Mouse (Mus musculus) spleen, adult 12 weeks (tissue): ENCODE results near the gene Acvr1.

ENCODE experiments used
- DNase-seq: peaks from one replicate; pipeline ENCODE4 v3.0.0; 2022; ENCODE audit warnings: low spot score

Gene Acvr1

GRCm38 (mm10) chr2:58476956-58477715, 89.8 kb downstream of the Acvr1 start:
- DNase-seq, result no peak

DNA sequence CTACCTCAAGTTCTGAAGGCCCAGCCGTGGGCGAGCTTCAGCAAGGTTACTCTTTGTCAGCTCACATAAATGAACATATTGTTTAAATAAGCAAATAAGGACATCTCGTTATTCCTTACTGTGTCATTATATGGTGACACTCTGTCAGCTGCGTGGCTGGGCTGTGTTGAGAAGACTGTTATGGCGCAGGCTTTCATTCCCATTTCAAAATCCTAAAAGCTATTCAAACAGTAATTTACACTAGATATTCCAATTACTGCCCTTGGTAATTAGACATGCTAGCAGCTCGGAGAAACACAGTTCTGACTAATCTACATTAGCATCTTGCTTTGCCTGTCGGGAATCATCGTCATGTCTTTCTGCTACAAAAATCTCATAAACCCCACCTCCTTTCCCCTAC, 91.4 kb downstream of the Acvr1 start:
- no peak for DNase-seq

GRCm38 (mm10) chr2:58470290-58470689, 96.7 kb downstream of the Acvr1 start:
- DNase-seq, result no peak

- DNase-seq, result no peak
Measured at GRCm38 (mm10) chr2:58469816-58470215, 97.1 kb downstream of the Acvr1 start, which contains the start of gene Gm17409. Gene Gm17409, plus strand, starts transcription at chr2:58470116.

DNA sequence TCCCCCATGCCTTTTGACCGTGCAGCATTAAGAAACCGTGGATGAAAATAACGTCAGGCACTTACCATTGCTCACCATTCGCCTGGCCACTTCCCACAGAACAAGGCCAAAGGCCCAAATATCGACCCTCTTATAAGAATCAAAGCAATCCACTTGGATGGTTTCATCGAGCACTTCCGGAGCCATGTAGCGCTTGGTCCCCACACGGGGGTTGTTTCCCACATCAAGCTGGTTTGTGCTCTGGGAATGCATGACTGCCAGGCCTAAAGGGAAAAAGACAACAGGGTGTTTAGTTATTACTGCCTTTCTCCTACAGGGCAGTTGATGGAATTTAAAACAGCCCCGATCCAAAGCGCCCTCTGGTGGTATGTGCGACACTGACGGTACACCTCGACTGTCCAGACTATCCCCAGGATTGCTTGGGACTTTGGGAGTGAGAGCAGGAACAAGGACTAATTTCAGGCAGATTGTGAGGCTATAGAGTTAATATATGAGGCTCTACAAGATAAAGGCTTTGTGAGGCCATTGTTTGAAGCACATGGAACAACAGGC, 108.1 kb downstream of the Acvr1 start:
- no peak for DNase-seq

DNA sequence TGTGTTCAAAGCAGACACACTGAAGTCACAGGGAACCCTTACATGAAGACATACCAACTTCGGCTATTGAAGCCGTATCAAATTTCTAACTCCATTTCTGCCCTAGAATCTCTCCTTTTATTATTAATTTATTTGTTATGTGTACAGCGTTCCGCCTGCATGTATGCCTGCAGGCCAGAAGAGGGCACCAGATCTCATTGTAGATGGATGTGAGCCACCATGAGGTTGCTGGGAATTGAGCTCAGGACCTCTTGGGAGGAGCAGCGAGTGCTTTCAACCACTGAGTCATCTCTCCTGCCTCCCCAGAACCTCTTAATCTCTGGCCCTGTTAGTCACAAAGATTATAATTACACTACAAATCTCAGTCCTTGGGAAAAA, 109.5 kb downstream of the Acvr1 start:
- no peak for DNase-seq

DNA sequence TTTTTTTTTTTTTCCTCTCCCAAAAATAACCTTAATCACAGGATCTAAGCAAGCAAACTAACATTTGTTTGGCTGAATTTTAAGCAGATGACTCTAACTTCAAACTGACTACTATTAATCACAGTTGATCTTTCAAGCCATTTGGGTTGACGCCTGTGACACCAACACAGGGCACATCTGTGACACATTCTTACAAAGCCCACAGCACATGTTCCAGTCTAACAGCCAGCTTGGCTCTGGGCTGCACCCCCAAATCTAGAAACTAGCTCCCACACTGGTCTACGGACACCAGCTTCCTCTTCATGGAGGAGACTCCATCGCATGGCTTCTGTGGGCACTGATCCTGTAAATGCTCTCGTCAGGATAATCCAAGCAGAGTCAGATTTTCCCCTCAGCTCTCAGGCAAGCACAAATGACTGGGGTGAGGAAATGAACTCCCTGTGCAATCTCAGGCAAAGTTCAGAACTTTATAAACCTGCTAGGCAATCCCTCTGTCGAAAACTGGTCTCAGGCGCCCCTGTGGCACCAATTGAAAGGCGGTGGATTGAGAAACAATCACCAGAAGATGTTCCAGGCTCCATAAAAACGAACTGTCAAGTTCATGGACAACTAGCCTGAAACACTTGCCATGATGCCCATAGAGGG, 110.0 kb downstream of the Acvr1 start:
- DNase-seq, result no peak

GRCm38 (mm10) chr2:58454095-58454865, 112.7 kb downstream of the Acvr1 start:
- no peak for DNase-seq

- no peak for DNase-seq
Measured at GRCm38 (mm10) chr2:58447001-58447400, 120.0 kb downstream of the Acvr1 start.

DNA sequence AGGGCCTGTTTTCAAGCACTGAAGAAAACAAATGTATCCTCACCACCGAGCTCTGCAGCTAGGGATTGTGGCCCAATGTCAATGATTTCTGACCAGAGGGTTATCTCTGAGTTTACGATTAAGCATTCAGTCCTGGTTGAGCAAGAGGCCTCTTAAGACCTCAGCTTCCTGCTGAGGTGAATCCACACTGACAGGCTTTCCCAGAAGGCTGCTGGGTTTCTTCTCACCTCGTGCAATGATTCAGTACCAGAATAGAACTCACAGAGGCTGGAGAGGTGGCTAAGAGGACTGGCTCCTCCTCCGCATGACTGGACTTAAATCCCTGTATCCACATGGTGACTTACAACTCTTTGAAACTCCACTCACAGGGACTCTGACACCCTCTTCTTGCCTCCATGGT, 123.8 kb downstream of the Acvr1 start:
- no peak for DNase-seq

- no peak for DNase-seq
Measured at GRCm38 (mm10) chr2:58436911-58437310, 130.0 kb downstream of the Acvr1 start.

DNA sequence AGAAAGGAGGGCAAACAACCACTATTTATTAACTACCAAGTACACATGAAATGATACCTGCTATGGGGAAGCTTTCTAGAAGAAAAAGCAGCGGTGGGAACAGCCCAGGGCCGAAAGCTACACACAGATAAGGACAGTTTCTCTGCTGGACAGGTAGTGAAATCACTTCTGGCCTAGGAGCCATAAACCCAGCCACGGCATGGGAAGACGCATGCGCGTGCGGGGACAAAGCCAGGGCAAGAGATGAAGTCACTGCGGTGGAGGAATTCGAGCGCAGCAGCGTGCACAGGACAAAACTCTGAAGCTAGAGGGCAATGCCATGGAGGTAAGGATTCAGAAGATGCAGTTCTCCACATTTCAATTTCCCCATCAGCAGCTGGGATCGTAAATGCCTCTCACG, 131.4 kb downstream of the Acvr1 start:
- DNase-seq, result no peak

- no peak for DNase-seq
Measured at GRCm38 (mm10) chr2:58434438-58434837, 132.5 kb downstream of the Acvr1 start.

DNA sequence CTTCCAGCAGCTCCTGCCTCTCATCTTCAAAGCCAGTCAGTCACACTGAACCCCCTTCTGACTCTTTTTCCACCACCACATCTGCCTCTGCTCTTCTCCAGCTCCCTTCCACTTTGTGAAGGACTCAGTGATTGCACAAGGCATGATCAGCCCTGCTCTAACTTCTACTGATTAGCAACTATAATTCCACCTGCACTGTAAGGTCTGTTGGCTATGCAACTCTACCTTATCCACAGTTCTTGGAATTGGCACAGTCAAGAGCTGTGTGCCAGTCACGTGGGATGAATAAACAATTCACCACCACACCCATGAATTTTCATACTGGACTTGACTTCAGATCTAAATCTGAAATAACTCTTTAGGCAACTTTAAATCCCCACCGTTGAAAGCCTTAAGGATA, 133.6 kb downstream of the Acvr1 start:
- no peak for DNase-seq

DNA sequence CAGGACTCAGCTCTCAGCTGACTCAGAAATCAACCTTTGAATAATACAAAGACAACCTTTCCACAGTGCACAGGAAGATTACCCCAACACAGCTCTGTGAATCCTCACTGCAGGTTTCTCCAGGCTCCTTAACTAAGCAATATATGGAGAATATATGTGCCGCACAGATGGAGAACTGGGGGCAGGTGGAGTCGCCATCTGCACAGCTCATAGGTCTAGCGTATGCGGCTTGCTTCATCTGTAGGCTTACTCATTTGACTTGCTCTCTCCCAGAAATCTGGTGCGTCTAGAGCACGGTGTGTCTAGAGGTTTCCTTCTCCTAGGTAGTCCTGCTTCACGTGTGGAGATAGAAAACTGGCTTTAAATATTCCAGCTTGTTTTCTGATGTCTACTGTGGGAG, 134.7 kb downstream of the Acvr1 start:
- DNase-seq, result no peak

DNA sequence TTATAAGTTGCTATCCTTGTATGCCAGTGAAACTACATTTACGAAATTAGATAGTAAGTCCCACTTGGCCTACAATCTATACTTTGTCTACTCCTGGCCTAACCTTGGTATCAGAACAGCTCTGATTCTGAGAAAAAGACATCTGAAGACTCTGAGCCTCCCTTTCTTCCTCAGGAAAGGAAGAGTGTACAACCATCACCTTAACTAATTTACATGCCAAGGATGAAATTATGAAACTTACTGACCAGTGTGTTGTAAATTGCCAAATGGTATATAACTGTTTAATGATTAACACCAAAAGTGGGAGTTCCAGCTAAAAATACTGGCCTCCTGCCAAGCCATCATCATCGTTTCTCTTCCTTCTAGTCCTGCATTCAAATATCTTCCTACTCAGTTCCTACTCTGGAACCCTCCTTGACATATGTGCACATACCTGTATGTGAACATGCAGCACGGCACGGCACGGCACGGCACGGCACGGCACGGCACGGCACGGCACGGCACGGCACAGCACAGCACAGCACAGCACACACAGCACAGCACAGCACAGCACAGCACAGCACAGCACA, 141.4 kb downstream of the Acvr1 start:
- DNase-seq, result no peak

DNA sequence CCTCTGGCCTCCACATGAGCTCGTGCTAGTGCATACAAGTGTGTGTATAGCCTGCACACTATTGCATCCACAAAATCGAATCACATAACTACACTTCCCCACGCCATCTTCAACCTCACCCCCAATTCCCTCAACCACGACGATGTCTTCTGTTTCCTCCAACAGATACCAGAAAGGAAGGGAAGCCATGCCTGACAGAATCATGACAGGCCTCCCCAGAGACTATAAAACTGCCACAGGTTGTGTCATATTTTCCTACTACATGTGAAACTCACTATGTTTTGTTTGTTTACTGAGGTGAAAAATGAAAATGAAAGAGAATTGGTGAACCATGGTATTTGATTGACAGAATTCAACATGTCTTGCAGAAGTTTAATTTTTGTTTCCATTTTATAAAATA, 143.6 kb downstream of the Acvr1 start:
- peak; percentile 4 for DNase-seq

DNA sequence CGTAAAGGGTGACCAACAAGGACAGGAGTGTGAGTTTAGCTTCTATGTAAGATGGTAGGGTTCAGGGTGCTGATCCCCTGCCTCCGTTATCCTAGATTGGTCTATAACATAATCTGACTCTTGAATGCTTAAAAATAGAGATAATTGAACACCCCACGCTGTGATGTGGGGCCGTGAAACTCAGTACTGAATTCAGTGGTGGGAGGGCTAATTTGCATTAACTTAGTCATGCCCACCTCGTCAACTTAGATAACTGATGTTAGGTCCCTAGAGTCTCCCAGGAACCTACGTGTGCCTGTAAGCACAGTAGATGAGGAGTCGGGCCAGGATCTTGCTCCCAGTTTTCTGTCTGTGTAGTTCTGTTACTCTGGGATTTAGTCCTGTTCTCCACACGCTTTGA, 147.4 kb downstream of the Acvr1 start:
- no peak for DNase-seq

DNA sequence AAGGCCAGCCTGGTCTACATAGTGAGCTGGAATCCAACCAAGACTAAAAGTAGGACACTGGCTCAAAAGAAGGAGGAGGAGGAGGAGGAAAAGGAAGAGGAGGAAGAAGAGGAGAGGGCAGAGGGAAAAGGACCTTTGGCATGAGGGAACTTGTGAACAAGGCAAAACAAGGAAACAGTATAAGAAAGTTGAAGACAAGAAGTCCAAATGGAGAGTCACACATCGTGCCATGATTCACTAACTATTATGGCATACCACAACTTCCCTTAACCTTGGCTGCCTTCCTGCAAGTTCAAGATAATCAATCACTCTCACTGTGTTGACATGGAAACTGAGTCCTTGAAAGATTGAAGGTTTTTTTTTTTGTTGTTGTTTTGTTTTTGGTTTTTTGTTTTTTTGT, 148.8 kb downstream of the Acvr1 start:
- DNase-seq, result no peak

- no peak for DNase-seq
Measured at GRCm38 (mm10) chr2:58417684-58418083, 149.3 kb downstream of the Acvr1 start.

DNA sequence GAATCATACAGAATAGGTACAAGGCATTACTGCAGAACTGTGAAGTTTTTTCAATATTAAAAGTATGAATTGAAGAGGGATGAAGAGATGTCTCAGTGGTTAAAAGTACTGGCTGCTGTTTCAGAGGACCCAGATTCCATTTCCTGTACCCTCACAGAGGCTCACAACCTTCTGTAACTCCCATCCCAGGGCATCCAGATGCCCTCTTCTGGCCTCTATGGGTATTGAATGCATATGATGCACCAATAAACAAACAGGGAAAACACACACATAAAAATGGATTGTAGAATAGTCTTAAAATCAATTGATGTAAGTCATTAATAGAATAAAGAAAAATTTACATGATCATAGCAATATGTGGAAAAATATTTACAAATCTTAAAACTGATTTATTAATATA, 151.9 kb downstream of the Acvr1 start:
- DNase-seq, result no peak

- DNase-seq, result no peak
Measured at GRCm38 (mm10) chr2:58408926-58409634, 157.9 kb downstream of the Acvr1 start.
